Mouse (Mus musculus): ENCODE measurements around the gene Dtnbp1. TPM values are rescaled to one million over a fixed set of nuclear protein-coding genes. Genes with fewer than 3 reads are reported as not detected.

The Dtnbp1 gene
- polyA plus RNA-seq, 1 experiment from 2014 or later: 50.1 TPM

GRCm38 (mm10) chr13:44921095-44921494 is 80.9 kb downstream of the Dtnbp1 start:
- H3K4me1 ChIP-seq (ENCODE audit: control insufficient read depth, insufficient read depth, low read length): no peaks in the 10 kb centered on the region
- no peak overlapping the region for H3K4me2 ChIP-seq (ENCODE audit: low read depth, low read length)
- no peak overlapping the region for H3K4me3 ChIP-seq (replicated peaks; ENCODE audit: low read length)
- H3K9ac ChIP-seq (ENCODE audit: low read length): no peak overlapping the region
- peaks cover 18% of the 10 kb centered on the region for H3K36me3 ChIP-seq (ENCODE audit: control insufficient read depth, insufficient read depth, low read length)
- WGBS: 69% methylated on average over 10 of the region's 10 CpGs
- no peaks in the 10 kb centered on the region for H3K27me3 ChIP-seq (ENCODE audit: control insufficient read depth, insufficient read depth, low read length)
- H3K9me3 ChIP-seq (replicated peaks; ENCODE audit: control insufficient read depth, low read length): no peaks in the 10 kb centered on the region
- no peak for ATAC-seq (ENCODE audit: insufficient read depth, low FRiP score)
- no peak overlapping the region for H3K27ac ChIP-seq (ENCODE audit: low read length)

- Histone ChIP-seq H3K27ac (ENCODE audit: low read length) (no peak overlapping the region), H3K9ac (ENCODE audit: low read length) (no peak overlapping the region), H3K36me3 (ENCODE audit: control insufficient read depth, insufficient read depth, low read length) (0 out of 2 replicates have a peak, but pooled peaks cover 26% of the 10 kb centered on the region), H3K4me3 (replicated peaks; ENCODE audit: low read length) (no peak overlapping the region), H3K4me1 (ENCODE audit: control insufficient read depth, insufficient read depth, low read length) (no peaks in the 10 kb centered on the region), H3K4me2 (ENCODE audit: low read depth, low read length) (no peak overlapping the region), H3K9me3 (replicated peaks; ENCODE audit: control insufficient read depth, low read length) (no peaks in the 10 kb centered on the region), H3K27me3 (ENCODE audit: control insufficient read depth, insufficient read depth, low read length) (no peaks in the 10 kb centered on the region)
- WGBS: 100% methylated on average over 2 of the region's 2 CpGs
- no peak for ATAC-seq (ENCODE audit: insufficient read depth, low FRiP score)
Observed at GRCm38 (mm10) chr13:44918269-44918668, 83.7 kb downstream of the Dtnbp1 start.

- H3K36me3 ChIP-seq (ENCODE audit: control insufficient read depth, insufficient read depth, low read length): 0 out of 2 replicates have a peak, but pooled peaks cover 21% of the 10 kb centered on the region
- no peaks in the 10 kb centered on the region for H3K4me1 ChIP-seq (ENCODE audit: control insufficient read depth, insufficient read depth, low read length)
- H3K9me3 ChIP-seq (replicated peaks; ENCODE audit: control insufficient read depth, low read length): no peaks in the 10 kb centered on the region
- H3K4me3 ChIP-seq (replicated peaks; ENCODE audit: low read length): no peak overlapping the region
- no peak for ATAC-seq (ENCODE audit: insufficient read depth, low FRiP score)
- H3K9ac ChIP-seq (ENCODE audit: low read length): no peak overlapping the region
- no peak overlapping the region for H3K4me2 ChIP-seq (ENCODE audit: low read depth, low read length)
- no peak overlapping the region for H3K27ac ChIP-seq (ENCODE audit: low read length)
- 87% methylated on average over 4 of the region's 4 CpGs for WGBS
- H3K27me3 ChIP-seq (ENCODE audit: control insufficient read depth, insufficient read depth, low read length): no peaks in the 10 kb centered on the region
Observed at GRCm38 (mm10) chr13:44917202-44917601, 84.7 kb downstream of the Dtnbp1 start.

- no peak overlapping the region for H3K9ac ChIP-seq (ENCODE audit: low read length)
- H3K27me3 ChIP-seq (ENCODE audit: control insufficient read depth, insufficient read depth, low read length): no peaks in the 10 kb centered on the region
- peaks cover 17% of the 10 kb centered on the region; the same call in 1 of the 2 replicates for H3K36me3 ChIP-seq (ENCODE audit: control insufficient read depth, insufficient read depth, low read length)
- ATAC-seq (ENCODE audit: insufficient read depth, low FRiP score): no peak
- no peak overlapping the region for H3K4me3 ChIP-seq (replicated peaks; ENCODE audit: low read length)
- WGBS: 61% methylated on average over 4 of the region's 4 CpGs
- no peak overlapping the region for H3K4me2 ChIP-seq (ENCODE audit: low read depth, low read length)
- H3K27ac ChIP-seq (ENCODE audit: low read length): no peak overlapping the region
- no peaks in the 10 kb centered on the region for H3K9me3 ChIP-seq (replicated peaks; ENCODE audit: control insufficient read depth, low read length)
- H3K4me1 ChIP-seq (ENCODE audit: control insufficient read depth, insufficient read depth, low read length): no peaks in the 10 kb centered on the region
Observed at GRCm38 (mm10) chr13:44915945-44916344, 86.0 kb downstream of the Dtnbp1 start.

GRCm38 (mm10) chr13:44915382-44915781 is 86.6 kb downstream of the Dtnbp1 start:
- Histone ChIP-seq H3K4me3 (replicated peaks; ENCODE audit: low read length) (no peak overlapping the region), H3K9me3 (replicated peaks; ENCODE audit: control insufficient read depth, low read length) (no peaks in the 10 kb centered on the region), H3K27me3 (ENCODE audit: control insufficient read depth, insufficient read depth, low read length) (no peaks in the 10 kb centered on the region), H3K36me3 (ENCODE audit: control insufficient read depth, insufficient read depth, low read length) (peaks cover 17% of the 10 kb centered on the region; the same call in 1 of the 2 replicates), H3K9ac (ENCODE audit: low read length) (no peak overlapping the region), H3K4me2 (ENCODE audit: low read depth, low read length) (no peak overlapping the region), H3K27ac (ENCODE audit: low read length) (no peak overlapping the region), H3K4me1 (ENCODE audit: control insufficient read depth, insufficient read depth, low read length) (no peaks in the 10 kb centered on the region)
- ATAC-seq (ENCODE audit: insufficient read depth, low FRiP score): no peak
- WGBS: 75% methylated on average over 5 of the region's 5 CpGs

GRCm38 (mm10) chr13:44913560-44913959 is 88.4 kb downstream of the Dtnbp1 start:
- Histone ChIP-seq H3K27ac (ENCODE audit: low read length) (no peak overlapping the region), H3K4me1 (ENCODE audit: control insufficient read depth, insufficient read depth, low read length) (0 out of 2 replicates have a peak, but pooled peaks cover 5% of the 10 kb centered on the region), H3K9me3 (replicated peaks; ENCODE audit: control insufficient read depth, low read length) (no peaks in the 10 kb centered on the region), H3K4me2 (ENCODE audit: low read depth, low read length) (no peak overlapping the region), H3K27me3 (ENCODE audit: control insufficient read depth, insufficient read depth, low read length) (no peaks in the 10 kb centered on the region), H3K4me3 (replicated peaks; ENCODE audit: low read length) (no peak overlapping the region), H3K36me3 (ENCODE audit: control insufficient read depth, insufficient read depth, low read length) (peaks cover 17% of the 10 kb centered on the region; the same call in 1 of the 2 replicates), H3K9ac (ENCODE audit: low read length) (no peak overlapping the region)
- no peak for ATAC-seq (ENCODE audit: insufficient read depth, low FRiP score)
- WGBS: 67% methylated on average over 7 of the region's 7 CpGs

- Histone ChIP-seq H3K36me3 (ENCODE audit: control insufficient read depth, insufficient read depth, low read length) (peaks cover 17% of the 10 kb centered on the region; the same call in 1 of the 2 replicates), H3K9ac (ENCODE audit: low read length) (no peak overlapping the region), H3K9me3 (replicated peaks; ENCODE audit: control insufficient read depth, low read length) (no peaks in the 10 kb centered on the region), H3K4me2 (ENCODE audit: low read depth, low read length) (no peak overlapping the region), H3K4me3 (replicated peaks; ENCODE audit: low read length) (no peak overlapping the region), H3K27ac (ENCODE audit: low read length) (no peak overlapping the region), H3K27me3 (ENCODE audit: control insufficient read depth, insufficient read depth, low read length) (no peaks in the 10 kb centered on the region), H3K4me1 (ENCODE audit: control insufficient read depth, insufficient read depth, low read length) (peaks cover 11% of the 10 kb centered on the region; the same call in 1 of the 2 replicates)
- ATAC-seq (ENCODE audit: insufficient read depth, low FRiP score): peak; percentile 34; the same call in 1 of the 2 replicates
- WGBS: 76% methylated on average over 2 of the region's 2 CpGs
Observed at GRCm38 (mm10) chr13:44912851-44913250, 89.1 kb downstream of the Dtnbp1 start.

- WGBS: 28% methylated on average over 1 of the region's 1 CpGs
- Histone ChIP-seq H3K27me3 (ENCODE audit: control insufficient read depth, insufficient read depth, low read length) (no peaks in the 10 kb centered on the region), H3K9me3 (replicated peaks; ENCODE audit: control insufficient read depth, low read length) (no peaks in the 10 kb centered on the region), H3K36me3 (ENCODE audit: control insufficient read depth, insufficient read depth, low read length) (peaks cover 7% of the 10 kb centered on the region; the same call in 1 of the 2 replicates), H3K9ac (ENCODE audit: low read length) (no peak overlapping the region), H3K4me3 (replicated peaks; ENCODE audit: low read length) (no peak overlapping the region), H3K27ac (ENCODE audit: low read length) (0 out of 2 replicates have a peak overlapping the region, but pooled peaks have one; percentile 79), H3K4me2 (ENCODE audit: low read depth, low read length) (no peak overlapping the region), H3K4me1 (ENCODE audit: control insufficient read depth, insufficient read depth, low read length) (peaks cover 18% of the 10 kb centered on the region; the same call in 1 of the 2 replicates)
- no peak for ATAC-seq (ENCODE audit: insufficient read depth, low FRiP score)
Observed at GRCm38 (mm10) chr13:44908790-44909189, 93.2 kb downstream of the Dtnbp1 start.

GRCm38 (mm10) chr13:44907702-44908101 is 94.2 kb downstream of the Dtnbp1 start:
- Histone ChIP-seq H3K4me3 (replicated peaks; ENCODE audit: low read length) (no peak overlapping the region), H3K27ac (ENCODE audit: low read length) (peak overlapping the region; percentile 79), H3K4me1 (ENCODE audit: control insufficient read depth, insufficient read depth, low read length) (peaks cover 18% of the 10 kb centered on the region; the same call in 1 of the 2 replicates), H3K36me3 (ENCODE audit: control insufficient read depth, insufficient read depth, low read length) (peaks cover 6% of the 10 kb centered on the region; the same call in 1 of the 2 replicates), H3K27me3 (ENCODE audit: control insufficient read depth, insufficient read depth, low read length) (no peaks in the 10 kb centered on the region), H3K9me3 (replicated peaks; ENCODE audit: control insufficient read depth, low read length) (no peaks in the 10 kb centered on the region), H3K9ac (ENCODE audit: low read length) (no peak overlapping the region), H3K4me2 (ENCODE audit: low read depth, low read length) (no peak overlapping the region)
- 23% methylated on average over 6 of the region's 6 CpGs for WGBS
- peak; percentile 95 for ATAC-seq (ENCODE audit: insufficient read depth, low FRiP score)

All from stomach, embryonic 16.5 days (tissue).